Mouse (Mus musculus): Measurements from ENCODE around the gene Rasgrp3.

Rasgrp3 gene

GRCm38 (mm10) chr17:75539130-75539529, 103.4 kb downstream of the Rasgrp3 start:
- no peak for DNase-seq (ENCODE audit: low spot score)

- DNase-seq (ENCODE audit: low spot score) = no peak
These were observed 104.1 kb downstream of the Rasgrp3 start for GRCm38 (mm10) chr17:75539841-75540240.

GRCm38 (mm10) chr17:75543434-75543833, 107.7 kb downstream of the Rasgrp3 start:
- DNase-seq (ENCODE audit: low spot score) = no peak

GRCm38 (mm10) chr17:75544262-75544661, 108.6 kb downstream of the Rasgrp3 start:
- DNase-seq (ENCODE audit: low spot score) = peak; percentile 73

GRCm38 (mm10) chr17:75550771-75551413, 115.2 kb downstream of the Rasgrp3 start:
- DNase-seq (ENCODE audit: low spot score) = no peak

- peak; percentile 98 for DNase-seq (ENCODE audit: low spot score)
These were observed 116.1 kb downstream of the Rasgrp3 start, which contains the start of gene Fam98a for GRCm38 (mm10) chr17:75551512-75552400. Fam98a (minus strand) TSS chr17:75551946.

GRCm38 (mm10) chr17:75557031-75557430, 121.3 kb downstream of the Rasgrp3 start:
- DNase-seq (ENCODE audit: low spot score) = no peak

- DNase-seq (ENCODE audit: low spot score) = no peak
These were observed 122.3 kb downstream of the Rasgrp3 start for GRCm38 (mm10) chr17:75558041-75558440.

- DNase-seq (ENCODE audit: low spot score) = no peak
These were observed 139.9 kb downstream of the Rasgrp3 start for GRCm38 (mm10) chr17:75575608-75576007.

Data from ovary, postnatal 36 days (tissue).